Mouse (Mus musculus) kidney, adult 2 months (tissue): Measurements from ENCODE around the gene Stx8. TPM values are rescaled to one million over a fixed set of nuclear protein-coding genes. Genes with fewer than 3 reads are reported as not detected.

Source experiments
- DNase-seq: peaks from one replicate; pipeline ENCODE4 v3.0.0; 2021
- H3K27ac ChIP-seq: fragments of 200-500 bp; 2 replicates; pipeline ENCODE4 v1.5.1; 2012; ENCODE audit warnings: low read depth, low read length, control low read depth, inconsistent platforms; ENCODE audit not compliant: insufficient read depth
- H3K27me3 ChIP-seq: fragments of 200-500 bp; replicated peaks from 2 replicates; pipeline ENCODE4 v1.6.1; 2012; ENCODE audit warnings: mild to moderate bottlenecking, moderate library complexity, low read length, inconsistent platforms; ENCODE audit not compliant: control insufficient read depth, insufficient read depth
- H3K36me3 ChIP-seq: fragments of 200-500 bp; 2 replicates; pipeline ENCODE4 v1.6.1; 2012; ENCODE audit warnings: mild to moderate bottlenecking, moderate library complexity, low read length, inconsistent platforms; ENCODE audit not compliant: control insufficient read depth, insufficient read depth
- H3K4me1 ChIP-seq: fragments of 200-500 bp; 2 replicates; pipeline ENCODE4 v1.6.1; 2011; ENCODE audit warnings: low read length; ENCODE audit not compliant: control insufficient read depth, insufficient read depth
- H3K4me3 ChIP-seq: fragments of 200-500 bp; 2 replicates; pipeline ENCODE4 v1.5.1; 2011; ENCODE audit warnings: mild to moderate bottlenecking, low read depth, low read length, control low read depth; ENCODE audit not compliant: insufficient read depth
- CTCF ChIP-seq: fragments of 200-500 bp; conservative IDR thresholded peaks from 2 replicates; pipeline ENCODE4 v1.5.1; 2011; ENCODE audit warnings: low read depth, mild to moderate bottlenecking, control low read depth, low read length, moderate library complexity, mixed read lengths; ENCODE audit not compliant: insufficient read depth, insufficient read length
- POLR2A ChIP-seq: fragments of 200-500 bp; IDR thresholded peaks from one replicate; pipeline ENCODE4 v1.6.1; 2011; ENCODE audit warnings: low read depth, low read length, control low read depth
- WGBS: fragments of 180-500 bp; shearing (Covaris S2); methylation state at CpG from one replicate; pipeline ENCODE4 v1.1.7; 2018; 5-methylcytosine and 5-hydroxymethylcytosine counted together
- polyA plus RNA-seq: library from polyadenylated mRNA; depleted of rRNA; stranded (reverse); fragments of >200 nt; gene quantifications from 2 replicates; pipeline ENCODE4 v1.2.3, GENCODE M21; 2012; rRNA removed

Stx8 gene
- polyA plus RNA-seq, 1 experiment: 10.7 TPM

DNA sequence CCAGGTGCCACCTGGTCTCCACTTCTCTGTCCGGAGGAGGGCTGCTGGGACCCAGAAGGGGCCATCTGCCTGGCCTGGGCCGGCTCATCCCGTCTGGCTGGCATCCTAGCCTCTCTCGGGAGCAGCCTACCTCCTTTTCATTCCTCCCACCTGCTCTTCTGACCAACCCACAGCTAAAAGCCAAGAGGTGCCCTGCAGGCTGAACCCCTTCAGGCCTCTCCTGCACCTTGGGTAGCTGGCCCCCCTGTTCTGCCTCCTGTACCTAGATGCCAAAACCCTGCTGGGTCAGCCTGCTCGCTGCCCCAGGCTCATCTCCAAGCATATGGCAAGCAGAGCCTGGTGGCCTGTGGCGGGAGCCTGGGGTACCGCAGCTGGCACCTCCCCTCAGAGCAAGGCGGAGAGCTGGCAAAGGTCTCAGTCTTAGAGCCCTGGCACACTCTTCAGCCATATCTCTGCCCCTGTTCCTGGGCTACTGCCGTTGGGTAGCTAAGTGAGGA, 267.5 kb downstream of the Stx8 start:
- no peaks in the 10 kb centered on the region for H3K36me3 ChIP-seq
- no peak for TF ChIP-seq POLR2A
- no peak for TF ChIP-seq CTCF
- H3K27me3 ChIP-seq: no peaks in the 10 kb centered on the region
- DNase-seq: no peak
- WGBS: 82% methylated on average over 9 of the region's 9 CpGs
- H3K4me3 ChIP-seq: no peak overlapping the region
- no peak overlapping the region for H3K27ac ChIP-seq
- no peaks in the 10 kb centered on the region for H3K4me1 ChIP-seq

GRCm38 (mm10) chr11:68239756-68240155, 273.8 kb downstream of the Stx8 start:
- Histone ChIP-seq H3K4me1 (no peaks in the 10 kb centered on the region), H3K27ac (no peak overlapping the region), H3K27me3 (no peaks in the 10 kb centered on the region), H3K4me3 (no peak overlapping the region), H3K36me3 (no peaks in the 10 kb centered on the region)
- TF ChIP-seq CTCF: no peak
- no peak for TF ChIP-seq POLR2A
- DNase-seq: no peak
- WGBS: 69% methylated on average over 5 of the region's 5 CpGs

DNA sequence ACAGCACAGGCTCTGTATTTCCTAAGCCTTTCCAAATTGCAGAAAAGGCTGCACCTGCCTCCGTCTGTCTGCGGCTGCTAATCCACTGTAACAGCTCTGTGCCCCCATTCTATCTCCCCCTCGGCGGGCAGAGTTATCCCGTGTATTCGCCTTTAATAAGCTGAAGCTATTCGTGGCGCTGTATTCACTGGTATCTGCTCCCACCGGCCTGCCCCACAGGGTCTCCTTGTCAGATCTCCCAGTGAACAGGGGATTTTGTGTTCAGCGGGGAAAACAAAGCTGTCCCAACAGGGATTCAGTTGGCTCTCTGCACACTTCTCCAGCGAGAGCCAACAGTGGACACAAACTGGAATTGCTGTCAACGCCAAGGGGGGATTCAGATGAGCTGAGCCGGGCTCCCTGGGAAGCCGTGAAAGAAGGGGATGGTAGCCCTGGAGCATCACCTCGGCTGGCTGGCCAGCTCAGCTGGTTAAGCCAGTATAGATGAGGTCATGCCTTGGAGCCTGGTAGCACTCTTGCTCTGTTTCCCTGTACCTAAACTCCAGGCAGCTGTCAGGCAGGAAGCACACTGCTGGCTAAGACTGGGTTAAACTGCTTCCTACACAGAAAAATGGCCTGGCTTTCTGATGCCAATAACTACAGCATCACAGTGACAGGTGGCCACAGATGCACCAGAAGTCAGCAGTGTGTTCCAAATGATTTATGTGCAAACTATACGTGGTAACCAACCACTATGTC, 278.4 kb downstream of the Stx8 start:
- Histone ChIP-seq H3K4me1 (no peaks in the 10 kb centered on the region), H3K27ac (no peak overlapping the region), H3K4me3 (no peak overlapping the region), H3K27me3 (no peaks in the 10 kb centered on the region), H3K36me3 (no peaks in the 10 kb centered on the region; the same call in 1 of the 2 replicates)
- 89% methylated on average over 16 of the region's 16 CpGs for WGBS
- no peak for DNase-seq
- TF ChIP-seq CTCF (no peak), POLR2A (no peak)

DNA sequence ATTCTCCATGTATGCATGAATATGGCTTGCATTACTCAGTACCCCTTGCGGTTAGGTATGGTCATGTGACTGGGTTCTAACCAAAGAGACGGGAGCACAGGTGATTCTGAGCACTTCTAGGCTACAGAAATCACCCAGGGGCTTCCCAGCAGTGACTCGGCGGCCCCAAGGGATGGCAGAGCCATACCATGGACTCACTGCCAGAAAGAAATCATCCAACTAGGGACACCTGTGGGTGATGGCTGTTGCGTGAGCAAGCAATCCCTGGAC, 278.9 kb downstream of the Stx8 start:
- Histone ChIP-seq H3K36me3 (no peaks in the 10 kb centered on the region; the same call in 1 of the 2 replicates), H3K4me1 (no peaks in the 10 kb centered on the region), H3K27me3 (no peaks in the 10 kb centered on the region), H3K27ac (no peak overlapping the region), H3K4me3 (no peak overlapping the region)
- TF ChIP-seq CTCF (no peak), POLR2A (no peak)
- 92% methylated on average over 5 of the region's 5 CpGs for WGBS
- DNase-seq: no peak

GRCm38 (mm10) chr11:68247897-68248296, 281.9 kb downstream of the Stx8 start:
- no peaks in the 10 kb centered on the region for H3K4me1 ChIP-seq
- no peak for DNase-seq
- WGBS: 47% methylated on average over 6 of the region's 6 CpGs
- no peak overlapping the region for H3K27ac ChIP-seq
- no peak overlapping the region for H3K4me3 ChIP-seq
- no peak for TF ChIP-seq CTCF
- TF ChIP-seq POLR2A: no peak
- no peaks in the 10 kb centered on the region for H3K27me3 ChIP-seq
- H3K36me3 ChIP-seq: no peaks in the 10 kb centered on the region; the same call in 1 of the 2 replicates

- Histone ChIP-seq H3K4me1 (peaks cover 3% of the 10 kb centered on the region; the same call in 1 of the 2 replicates), H3K36me3 (no peaks in the 10 kb centered on the region; the same call in 1 of the 2 replicates), H3K27me3 (no peaks in the 10 kb centered on the region), H3K27ac (no peak overlapping the region), H3K4me3 (no peak overlapping the region)
- no peak for DNase-seq
- TF ChIP-seq CTCF: no peak
- no peak for TF ChIP-seq POLR2A
- WGBS: 92% methylated on average over 6 of the region's 6 CpGs
Observed at GRCm38 (mm10) chr11:68250106-68250505, 284.1 kb downstream of the Stx8 start.

- TF ChIP-seq POLR2A (no peak), CTCF (no peak)
- peak; percentile 27 for DNase-seq
- Histone ChIP-seq H3K4me1 (peaks cover 3% of the 10 kb centered on the region; the same call in 1 of the 2 replicates), H3K36me3 (no peaks in the 10 kb centered on the region), H3K27ac (no peak overlapping the region), H3K4me3 (no peak overlapping the region), H3K27me3 (no peaks in the 10 kb centered on the region)
- WGBS: 45% methylated on average over 7 of the region's 7 CpGs
Observed at GRCm38 (mm10) chr11:68253531-68253930, 287.5 kb downstream of the Stx8 start.

Other genes with a start within 250 kb of the Stx8 start
- gene Glp2r, start 195.0 kb upstream of the Stx8 start, polyA plus RNA-seq: 0.01 TPM in 1 of 2 replicates, not detected in the other
- not detected in 2 replicates for gene Gsg1l2, start 191.6 kb upstream of the Stx8 start, polyA plus RNA-seq
- gene Dhrs7c, start 168.0 kb upstream of the Stx8 start, polyA plus RNA-seq: 1.6 TPM in 1 of 2 replicates, not detected in the other
- 3.0 and 3.5 TPM in 2 replicates for gene Usp43, start 44.0 kb upstream of the Stx8 start, polyA plus RNA-seq
- 1.9 and 4.8 TPM in 2 replicates for gene Cfap52, start 542 bp upstream of the Stx8 start, polyA plus RNA-seq